Mouse (Mus musculus): ENCODE data around the gene Rgs6.

Rgs6 gene

GRCm38 (mm10) chr12:82588017-82588416 is at the start of gene Rgs6:
Gene Rgs6, plus strand, starts transcription at chr12:82588292.
- DNase-seq (ENCODE audit: low spot score) = no peak

GRCm38 (mm10) chr12:82547127-82547526 is 41.0 kb upstream of the Rgs6 start:
- no peak for DNase-seq (ENCODE audit: low spot score)

- no peak for DNase-seq (ENCODE audit: low spot score)
Observed at GRCm38 (mm10) chr12:82549228-82549627, 38.9 kb upstream of the Rgs6 start.

GRCm38 (mm10) chr12:82550076-82550475 is 38.0 kb upstream of the Rgs6 start:
- DNase-seq (ENCODE audit: low spot score) = no peak

GRCm38 (mm10) chr12:82552376-82552775 is 35.7 kb upstream of the Rgs6 start:
- DNase-seq (ENCODE audit: low spot score) = no peak

- DNase-seq (ENCODE audit: low spot score) = no peak
Observed at GRCm38 (mm10) chr12:82562916-82563315, 25.2 kb upstream of the Rgs6 start.

GRCm38 (mm10) chr12:82568370-82568769 is 19.7 kb upstream of the Rgs6 start:
- DNase-seq (ENCODE audit: low spot score) = no peak

- peak; percentile 25 for DNase-seq (ENCODE audit: low spot score)
Observed at GRCm38 (mm10) chr12:82572706-82573105, 15.4 kb upstream of the Rgs6 start.

- no peak for DNase-seq (ENCODE audit: low spot score)
Observed at GRCm38 (mm10) chr12:82586592-82586991, 1.5 kb upstream of the Rgs6 start.

GRCm38 (mm10) chr12:82587348-82587895 is 670 bp upstream of the Rgs6 start:
- DNase-seq (ENCODE audit: low spot score) = no peak

GRCm38 (mm10) chr12:82588846-82589630 is 946 bp downstream of the Rgs6 start:
- no peak for DNase-seq (ENCODE audit: low spot score)

- DNase-seq (ENCODE audit: low spot score) = no peak
Observed at GRCm38 (mm10) chr12:82599011-82599410, 10.9 kb downstream of the Rgs6 start.

GRCm38 (mm10) chr12:82600406-82600805 is 12.3 kb downstream of the Rgs6 start:
- no peak for DNase-seq (ENCODE audit: low spot score)

- no peak for DNase-seq (ENCODE audit: low spot score)
Observed at GRCm38 (mm10) chr12:82602823-82603222, 14.7 kb downstream of the Rgs6 start.

- no peak for DNase-seq (ENCODE audit: low spot score)
Observed at GRCm38 (mm10) chr12:82603308-82603707, 15.2 kb downstream of the Rgs6 start.

GRCm38 (mm10) chr12:82603979-82604378 is 15.9 kb downstream of the Rgs6 start:
- no peak for DNase-seq (ENCODE audit: low spot score)

- no peak for DNase-seq (ENCODE audit: low spot score)
Observed at GRCm38 (mm10) chr12:82612769-82613660, 24.9 kb downstream of the Rgs6 start.

- DNase-seq (ENCODE audit: low spot score) = no peak
Observed at GRCm38 (mm10) chr12:82616486-82616812, 28.4 kb downstream of the Rgs6 start.

- peak; percentile 15 for DNase-seq (ENCODE audit: low spot score)
Observed at GRCm38 (mm10) chr12:82616813-82617681, 29.0 kb downstream of the Rgs6 start.

- no peak for DNase-seq (ENCODE audit: low spot score)
Observed at GRCm38 (mm10) chr12:82617682-82618370, 29.7 kb downstream of the Rgs6 start.

GRCm38 (mm10) chr12:82640441-82640840 is 52.3 kb downstream of the Rgs6 start:
- DNase-seq (ENCODE audit: low spot score) = no peak
